Mouse (Mus musculus) kidney, adult 10 weeks (tissue): Measurements from ENCODE around the gene Apaf1. TPM values are rescaled to one million over a fixed set of nuclear protein-coding genes. Genes with fewer than 3 reads are reported as not detected.

Experiments used
- polyA plus RNA-seq: library from polyadenylated mRNA; stranded (reverse); fragments of 350-450 nt; fragmentation: Illumina TruSeq; extraction: RNeasy Lipid Tissue Mini Kit (QIAGEN cat#74804); gene quantifications from one replicate; pipeline ENCODE4 v1.2.3, GENCODE M21; 2014; ENCODE audit warnings: low read depth, low replicate concordance

Gene Apaf1
- 3.8 TPM for polyA plus RNA-seq

DNA sequence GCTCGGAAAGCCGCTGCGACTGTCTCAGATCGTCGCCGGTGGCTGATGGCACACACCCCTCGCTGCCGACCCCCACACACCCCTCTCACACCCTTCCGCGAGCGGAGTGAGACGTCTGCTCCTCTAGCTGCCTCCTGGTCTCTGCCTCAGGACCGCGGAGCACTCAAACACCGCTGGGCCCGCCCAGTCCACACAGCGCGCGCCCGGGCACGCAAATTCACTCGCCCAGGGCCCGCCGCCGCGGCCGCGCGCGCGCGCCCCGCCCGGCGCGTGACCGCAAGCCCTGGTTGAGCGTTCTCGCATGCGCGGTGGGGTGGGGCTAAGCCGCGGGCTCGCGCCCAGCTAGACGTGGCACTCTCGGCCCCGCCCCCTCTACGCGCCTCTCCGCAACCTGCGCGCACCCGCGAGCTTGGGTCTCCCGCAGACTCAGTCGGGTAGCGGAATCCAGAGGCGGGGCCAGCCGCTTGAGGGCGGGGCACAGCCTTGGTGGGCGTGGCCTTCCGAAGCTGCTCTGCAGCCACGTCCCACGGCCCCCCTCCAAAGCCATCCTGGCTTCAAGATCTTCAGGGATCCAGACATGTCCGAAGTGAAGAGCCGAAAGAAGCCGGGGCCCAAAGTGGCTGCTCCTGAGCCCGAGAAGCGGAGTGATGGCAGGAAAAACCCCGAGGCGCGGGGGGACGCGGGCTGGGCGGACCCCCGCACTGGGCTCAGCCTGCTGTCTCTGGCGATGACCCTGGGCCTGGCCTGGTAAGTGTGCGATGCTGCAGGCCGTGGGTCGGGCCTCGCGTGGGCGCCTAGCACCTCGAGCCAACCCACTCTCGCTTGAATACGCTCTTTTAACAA, at the start of gene Apaf1, which contains the start of gene Ikbip:
Gene Apaf1, minus strand, starts transcription at position 221 of the 843 bp plus-strand sequence.
Gene Ikbip, plus strand, starts transcription at position 391 of the 843 bp plus-strand sequence.

DNA sequence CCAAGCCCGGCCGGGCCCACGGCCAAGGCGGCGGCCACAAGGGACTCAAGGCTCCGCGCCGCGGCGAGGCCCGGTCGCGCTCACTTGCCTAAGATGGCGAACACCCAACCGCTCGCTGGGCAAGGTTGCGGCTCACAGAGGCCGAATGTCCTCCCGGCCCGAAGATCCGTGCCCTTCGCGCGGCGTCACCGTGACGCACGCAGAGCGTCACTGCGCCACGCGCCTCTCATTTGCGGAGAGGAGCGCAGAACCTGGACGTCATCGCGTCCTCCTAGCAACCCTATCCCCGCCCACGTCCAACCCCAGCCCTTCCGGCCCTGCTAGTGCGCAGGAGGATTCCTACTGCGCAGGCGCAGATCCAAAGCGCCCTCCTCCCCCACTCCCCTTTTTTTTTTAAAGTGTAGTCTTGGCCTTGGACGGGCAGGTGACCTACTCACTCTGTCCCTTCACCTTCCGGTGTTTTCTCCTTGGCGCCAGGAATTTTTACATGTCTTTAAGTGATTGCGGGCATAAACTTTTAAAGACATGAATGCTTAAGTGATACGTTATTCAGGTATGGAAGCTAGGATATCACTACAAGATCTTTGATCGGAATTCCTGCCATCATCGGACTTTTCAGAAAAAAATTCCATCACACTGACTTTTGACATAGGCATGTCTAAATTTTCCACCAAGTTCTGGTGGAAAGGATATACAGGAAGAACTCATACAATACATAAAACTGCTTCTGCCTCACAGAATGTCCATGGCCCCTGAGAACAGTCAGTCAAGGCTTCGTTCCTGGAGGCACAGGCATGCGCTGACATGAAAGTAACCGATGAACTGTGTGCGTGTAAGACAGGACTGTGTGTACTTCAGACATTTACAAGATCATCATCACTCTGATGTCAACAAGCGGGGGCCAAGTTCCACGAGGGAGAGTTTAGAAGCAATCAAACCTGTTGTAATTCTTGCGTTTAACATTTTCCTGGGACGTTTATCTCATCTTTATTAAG, 41.6 kb upstream of the Apaf1 start, which contains the start of gene Slc25a3:
Gene Slc25a3, minus strand, starts transcription at position 232 of the 995 bp plus-strand sequence.

Other genes with a start within 250 kb of the Apaf1 start
- 35.5 TPM for gene Ikbip, start 170 bp upstream of the Apaf1 start, polyA plus RNA-seq
- 1,448 TPM for gene Slc25a3, start 41.3 kb upstream of the Apaf1 start, polyA plus RNA-seq
- 149 TPM for gene Tmpo, start 98.5 kb upstream of the Apaf1 start, polyA plus RNA-seq